Mouse (Mus musculus) neural tube, embryonic 12.5 days (tissue): Measurements from ENCODE around the gene Rnasek. TPM values are rescaled to one million over a fixed set of nuclear protein-coding genes. Genes with fewer than 3 reads are reported as not detected.

Source experiments
- ATAC-seq: fragments of 200-750 bp; cut with Nextera tagmentation; 2 replicates; pipeline ENCODE4 v1.8.0; 2017; ENCODE audit warnings: low read depth, mild to moderate bottlenecking, moderate TSS enrichment, moderate library complexity; ENCODE audit not compliant: low FRiP score
- H3K27ac ChIP-seq: fragments of 300-500 bp; sonication (generic); 2 replicates; pipeline ENCODE4 v1.5.1; 2016
- H3K27me3 ChIP-seq: fragments of 300-500 bp; sonication (generic); replicated peaks from 2 replicates; pipeline ENCODE4 v1.6.1; 2016; ENCODE audit warnings: mild to moderate bottlenecking
- H3K36me3 ChIP-seq: fragments of 300-500 bp; sonication (generic); 2 replicates; pipeline ENCODE4 v1.6.1; 2016; ENCODE audit warnings: mild to moderate bottlenecking
- H3K4me1 ChIP-seq: fragments of 300-500 bp; sonication (generic); 2 replicates; pipeline ENCODE4 v1.6.1; 2016
- H3K4me2 ChIP-seq: fragments of 300-500 bp; sonication (generic); replicated peaks from 2 replicates; pipeline ENCODE4 v1.6.1; 2016; ENCODE audit warnings: mild to moderate bottlenecking
- H3K4me3 ChIP-seq: fragments of 300-500 bp; sonication (generic); 2 replicates; pipeline ENCODE4 v1.5.1; 2016
- H3K9ac ChIP-seq: fragments of 300-500 bp; sonication (generic); 2 replicates; pipeline ENCODE4 v1.6.1; 2016; ENCODE audit warnings: mild to moderate bottlenecking
- H3K9me3 ChIP-seq: fragments of 300-500 bp; sonication (generic); 2 replicates; pipeline ENCODE4 v1.6.1; 2016; ENCODE audit warnings: mild to moderate bottlenecking
- WGBS: fragments of 180-500 bp; shearing (Covaris S2); methylation state at CpG from one replicate; pipeline ENCODE4 v1.1.7; 2016; 5-methylcytosine and 5-hydroxymethylcytosine counted together
- polyA plus RNA-seq: library from polyadenylated mRNA; unstranded; fragments of >200 nt; fragmentation: Nextera tagmentation; extraction: Ambion mirVana; gene quantifications from 2 replicates; pipeline ENCODE4 v1.2.1, GENCODE M21; 2016

The Rnasek gene
- polyA plus RNA-seq, 1 experiment from 2014 or later, result 231 TPM

DNA sequence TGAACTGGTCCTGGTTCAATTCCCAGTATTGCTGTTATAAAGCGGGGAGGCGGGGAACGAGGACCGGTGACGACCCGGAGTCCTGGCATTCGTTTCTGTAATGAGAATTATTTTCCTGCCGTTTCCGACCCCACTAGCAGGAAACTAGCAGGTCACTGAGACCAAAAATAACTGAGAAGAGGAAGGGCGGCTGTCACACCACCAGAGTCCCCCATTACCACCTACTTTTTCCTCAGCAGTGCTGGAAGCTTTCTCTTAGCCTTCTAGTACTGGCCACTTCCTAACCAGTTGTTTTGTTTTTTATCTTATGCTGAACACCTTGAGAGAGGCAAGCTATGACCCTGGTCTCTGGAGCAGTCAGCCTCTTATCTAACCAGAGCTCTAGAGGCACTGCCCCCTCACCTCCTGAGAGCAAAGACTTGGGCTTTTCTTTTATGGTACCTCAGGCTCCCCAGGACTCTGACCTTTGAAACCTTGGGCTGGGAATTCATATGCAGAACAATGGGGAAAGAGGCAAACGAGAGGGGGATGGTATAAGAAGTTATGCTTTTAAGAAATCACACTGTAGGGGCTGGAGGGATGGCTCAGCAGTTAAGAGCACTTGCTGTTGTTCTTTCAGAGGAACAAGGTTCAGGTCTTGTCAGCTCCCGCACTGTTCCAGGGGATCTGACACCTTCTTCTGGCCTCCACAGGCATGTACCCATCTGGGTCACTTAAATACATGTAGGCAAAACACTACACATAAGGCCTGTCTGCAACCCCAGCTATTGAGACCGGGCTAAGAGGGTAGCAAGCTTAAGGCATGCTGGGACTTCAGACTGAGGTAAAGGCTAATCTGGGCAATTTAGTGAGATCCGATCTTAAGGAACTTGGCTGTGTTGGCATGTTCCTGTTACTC, 17.8 kb downstream of the Rnasek start:
- no peaks in the 10 kb centered on the region for H3K9me3 ChIP-seq
- peaks cover 44% of the 10 kb centered on the region for H3K4me1 ChIP-seq
- peaks cover 10% of the 10 kb centered on the region for H3K36me3 ChIP-seq
- peak overlapping the region; percentile 56 for H3K4me3 ChIP-seq
- peak overlapping the region; percentile 88 for H3K4me2 ChIP-seq
- peak overlapping the region; percentile 77 for H3K9ac ChIP-seq
- no peak for ATAC-seq
- H3K27ac ChIP-seq, result no peak overlapping the region
- WGBS, result 6% methylated on average over 14 of the region's 14 CpGs
- peaks cover 40% of the 10 kb centered on the region for H3K27me3 ChIP-seq

DNA sequence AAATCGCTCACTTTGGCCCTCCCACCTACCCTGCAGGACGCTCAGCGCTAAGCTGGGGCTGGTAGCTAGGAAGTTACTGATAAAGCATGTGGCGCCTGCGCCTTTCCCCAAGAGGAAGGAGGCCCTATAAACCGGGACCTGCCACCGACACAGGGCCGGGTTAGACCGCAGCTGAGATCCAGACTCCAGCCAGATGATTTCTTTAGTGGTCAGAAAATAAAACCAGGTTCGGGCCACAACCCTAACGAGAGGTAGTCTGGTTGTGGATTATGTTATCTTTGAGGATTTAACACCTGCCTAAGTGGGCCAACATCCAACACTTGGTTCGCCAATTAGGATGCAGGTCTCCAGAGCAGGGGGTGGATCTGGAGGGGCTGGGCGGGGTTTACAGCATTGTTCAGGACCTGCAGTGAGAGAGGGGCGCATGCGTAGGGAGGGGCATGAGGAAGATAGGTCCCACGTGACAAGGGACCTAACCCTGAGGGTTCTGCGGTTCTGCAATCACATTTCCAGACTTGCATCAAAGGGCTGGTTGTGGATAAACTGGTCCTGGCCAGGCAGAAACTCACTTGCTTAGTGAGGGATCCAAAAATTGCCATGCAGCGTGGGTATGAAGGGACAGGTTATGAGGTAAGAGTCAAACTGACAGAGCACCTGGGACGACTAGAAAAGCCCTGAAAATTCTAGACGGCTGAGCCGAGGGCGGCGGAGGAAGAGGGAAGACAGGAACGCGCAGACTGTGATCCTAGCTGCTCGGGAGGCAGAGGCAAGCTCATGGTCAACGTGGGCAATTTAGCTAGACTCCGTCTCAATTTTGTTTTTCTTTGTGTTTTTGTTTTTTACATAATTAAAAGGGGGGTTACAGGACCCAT, 18.7 kb downstream of the Rnasek start, which contains the start of gene Slc16a13:
TSS of gene Slc16a13 (minus strand) at position 334 of the 872 bp plus-strand sequence.
- WGBS, result under 1% methylated on average over 28 of the region's 28 CpGs
- H3K36me3 ChIP-seq, result peaks cover 12% of the 10 kb centered on the region
- peak within 1 kb of the TSS; percentile 68 for H3K27ac ChIP-seq
- H3K9me3 ChIP-seq, result no peaks in the 10 kb centered on the region
- H3K27me3 ChIP-seq, result peaks cover 40% of the 10 kb centered on the region
- H3K9ac ChIP-seq, result peak within 1 kb of the TSS; percentile 77
- peak within 1 kb of the TSS; percentile 88 for H3K4me2 ChIP-seq
- peak; percentile 96 for ATAC-seq
- H3K4me1 ChIP-seq, result peaks cover 36% of the 10 kb centered on the region
- H3K4me3 ChIP-seq, result peak within 1 kb of the TSS; percentile 56

DNA sequence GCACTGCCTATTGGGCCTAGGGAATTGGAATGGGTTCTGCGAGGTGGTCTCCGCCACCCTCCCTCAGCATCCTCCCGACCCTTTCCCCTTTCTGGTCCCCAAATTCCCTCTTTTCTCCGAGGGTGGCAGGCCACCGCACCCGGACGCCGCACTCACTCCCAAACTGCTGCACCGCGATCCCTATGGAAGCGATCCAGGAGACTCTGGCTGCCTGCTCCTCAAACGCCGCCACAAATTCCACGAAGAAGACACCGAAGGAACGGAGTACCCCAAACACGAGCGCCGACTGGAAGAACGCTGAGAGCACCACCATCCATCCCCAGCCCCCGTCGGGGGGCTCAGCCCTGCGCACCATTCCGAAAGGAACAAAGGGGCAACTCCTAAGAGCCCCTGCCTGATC, 19.3 kb downstream of the Rnasek start:
- WGBS, result under 1% methylated on average over 24 of the region's 24 CpGs
- H3K9ac ChIP-seq, result peak overlapping the region; percentile 77
- no peaks in the 10 kb centered on the region for H3K9me3 ChIP-seq
- H3K27ac ChIP-seq, result peak overlapping the region; percentile 57; the same call in 1 of the 2 replicates
- H3K4me2 ChIP-seq, result peak overlapping the region; percentile 88
- ATAC-seq, result no peak
- H3K36me3 ChIP-seq, result peaks cover 15% of the 10 kb centered on the region
- peaks cover 39% of the 10 kb centered on the region for H3K4me1 ChIP-seq
- peak overlapping the region; percentile 56 for H3K4me3 ChIP-seq
- H3K27me3 ChIP-seq, result peaks cover 40% of the 10 kb centered on the region

DNA sequence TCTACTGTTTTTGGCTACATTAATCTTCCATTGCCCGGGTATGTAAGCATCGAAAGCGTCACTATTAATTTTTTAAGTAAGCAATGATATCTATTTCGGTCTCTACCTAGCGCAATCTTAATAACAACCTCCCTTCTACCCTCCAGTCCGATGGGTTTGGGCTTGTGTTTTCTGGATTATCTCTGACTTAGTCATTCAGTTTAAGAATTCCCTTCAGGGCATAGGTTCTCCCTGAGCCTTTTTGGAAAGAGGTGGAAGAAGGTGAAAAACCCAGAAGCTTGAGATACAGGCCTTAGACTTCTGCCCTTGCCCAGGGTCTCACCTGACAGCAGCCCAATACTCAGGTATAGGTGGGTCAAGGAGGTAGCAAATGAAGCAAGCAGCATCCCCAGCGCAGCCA, 19.8 kb downstream of the Rnasek start:
- H3K4me3 ChIP-seq, result peak overlapping the region; percentile 56
- H3K4me1 ChIP-seq, result peaks cover 44% of the 10 kb centered on the region
- no peak for ATAC-seq
- WGBS, result 56% methylated on average over 7 of the region's 7 CpGs
- no peak overlapping the region for H3K27ac ChIP-seq
- peaks cover 40% of the 10 kb centered on the region for H3K27me3 ChIP-seq
- peak overlapping the region; percentile 77 for H3K9ac ChIP-seq
- H3K4me2 ChIP-seq, result peak overlapping the region; percentile 88
- peaks cover 15% of the 10 kb centered on the region for H3K36me3 ChIP-seq
- H3K9me3 ChIP-seq, result no peaks in the 10 kb centered on the region

DNA sequence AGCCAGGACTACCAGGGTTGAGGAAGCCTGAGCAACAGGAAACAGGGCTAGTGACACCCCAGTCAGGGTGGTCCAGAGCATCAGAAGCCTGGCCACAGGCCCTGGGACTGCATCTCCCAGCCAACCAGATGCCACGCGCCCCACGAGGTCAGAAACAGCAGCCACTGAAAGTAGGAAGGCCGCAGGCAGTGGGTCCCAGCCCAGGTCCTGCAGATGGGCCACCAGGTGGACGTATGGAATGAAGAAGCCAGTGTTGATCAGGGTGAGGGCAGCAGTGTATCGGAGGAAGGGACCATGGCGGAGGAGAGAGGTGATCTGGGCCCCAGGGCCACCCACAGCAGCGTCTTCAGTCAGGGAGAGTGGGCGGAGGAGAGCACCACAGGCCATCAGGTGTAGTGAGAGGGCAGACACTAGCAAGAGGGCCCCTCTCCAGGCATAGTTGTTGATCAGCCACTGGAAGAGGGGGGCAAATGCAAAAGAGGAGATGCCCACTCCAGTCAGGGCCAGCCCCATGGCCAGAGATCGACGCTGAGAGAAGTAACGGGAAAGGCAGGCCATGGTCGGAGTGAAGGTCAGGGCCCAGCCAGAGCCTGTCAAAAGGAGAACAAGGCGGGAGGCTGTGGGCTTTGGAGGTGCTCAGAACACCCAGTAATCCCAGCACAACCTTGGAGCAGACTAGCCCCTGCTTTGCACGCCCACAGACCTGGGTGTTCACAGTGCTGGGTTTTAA, 20.7 kb downstream of the Rnasek start:
- Histone ChIP-seq H3K27me3 (peaks cover 43% of the 10 kb centered on the region), H3K27ac (no peak overlapping the region), H3K36me3 (peaks cover 15% of the 10 kb centered on the region), H3K9ac (peak overlapping the region; percentile 30), H3K4me1 (peaks cover 53% of the 10 kb centered on the region), H3K4me3 (no peak overlapping the region), H3K4me2 (peak overlapping the region; percentile 88), H3K9me3 (no peaks in the 10 kb centered on the region)
- 89% methylated on average over 15 of the region's 15 CpGs for WGBS
- ATAC-seq, result no peak

DNA sequence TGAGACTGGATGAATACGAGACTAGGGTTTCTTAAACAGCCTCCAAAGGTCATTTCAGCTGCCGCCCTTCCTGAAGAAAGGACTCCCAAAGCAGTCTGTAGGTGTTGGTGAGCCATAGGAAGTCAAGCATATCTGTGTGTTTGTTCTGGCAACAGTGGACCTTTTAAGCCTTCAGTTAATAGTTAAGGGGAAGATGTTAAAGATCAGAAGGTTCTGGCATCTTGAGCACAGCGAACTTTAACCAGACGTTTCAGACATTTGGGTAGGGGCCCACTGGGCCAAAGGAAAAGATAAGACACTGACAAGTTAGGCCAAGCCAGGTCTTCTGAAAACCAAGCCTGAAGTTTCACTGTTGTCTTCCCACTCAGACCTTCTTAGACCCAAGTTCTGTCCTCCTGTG, 21.6 kb downstream of the Rnasek start:
- peaks cover 57% of the 10 kb centered on the region for H3K4me1 ChIP-seq
- 91% methylated on average over 4 of the region's 4 CpGs for WGBS
- H3K36me3 ChIP-seq, result peaks cover 15% of the 10 kb centered on the region
- no peaks in the 10 kb centered on the region for H3K9me3 ChIP-seq
- H3K9ac ChIP-seq, result no peak overlapping the region
- no peak overlapping the region for H3K4me3 ChIP-seq
- peaks cover 52% of the 10 kb centered on the region for H3K27me3 ChIP-seq
- no peak overlapping the region for H3K27ac ChIP-seq
- ATAC-seq, result no peak
- no peak overlapping the region for H3K4me2 ChIP-seq

DNA sequence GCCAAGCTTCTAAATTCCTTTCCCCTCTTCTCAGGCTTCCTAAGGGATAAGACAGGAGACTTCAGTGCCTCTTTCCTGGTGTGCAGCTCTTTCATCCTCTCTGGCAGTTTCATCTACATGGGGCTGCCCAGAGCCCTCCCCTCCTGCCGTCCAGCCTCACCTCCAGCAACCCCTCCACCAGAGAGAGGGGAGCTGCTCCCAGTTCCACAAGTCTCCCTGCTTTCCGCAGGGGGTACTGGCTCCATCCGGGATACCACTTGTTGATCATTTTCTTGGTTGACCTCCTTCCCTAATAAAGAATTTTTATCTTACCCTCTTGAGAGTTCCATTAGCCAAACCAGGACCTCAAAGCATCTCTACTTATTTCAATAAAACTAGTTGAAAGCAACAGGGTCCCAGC, 23.5 kb downstream of the Rnasek start:
- Histone ChIP-seq H3K9ac (no peak overlapping the region), H3K4me3 (no peak overlapping the region), H3K4me2 (no peak overlapping the region; the same call in 1 of the 2 replicates), H3K9me3 (no peaks in the 10 kb centered on the region), H3K4me1 (peaks cover 46% of the 10 kb centered on the region), H3K36me3 (peaks cover 15% of the 10 kb centered on the region), H3K27me3 (peaks cover 63% of the 10 kb centered on the region), H3K27ac (no peak overlapping the region)
- ATAC-seq, result no peak
- 59% methylated on average over 3 of the region's 3 CpGs for WGBS

DNA sequence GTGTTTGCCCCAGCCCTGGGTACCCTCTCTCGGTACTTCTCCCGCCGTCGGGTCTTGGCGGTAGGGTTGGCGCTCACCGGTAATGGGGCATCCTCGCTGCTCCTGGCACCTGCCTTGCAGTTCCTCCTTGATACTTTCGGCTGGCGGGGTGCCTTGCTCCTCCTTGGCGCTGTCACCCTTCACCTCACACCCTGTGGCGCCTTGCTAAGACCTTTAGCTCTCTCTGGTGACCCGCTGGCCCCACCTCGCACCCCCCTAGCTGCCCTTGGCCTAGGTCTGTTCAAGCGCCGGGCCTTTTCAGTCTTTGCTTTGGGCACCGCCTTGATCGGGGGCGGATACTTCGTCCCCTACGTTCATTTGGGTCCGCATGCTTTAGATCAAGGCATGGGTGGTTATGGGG, 24.3 kb downstream of the Rnasek start:
- Histone ChIP-seq H3K36me3 (peaks cover 15% of the 10 kb centered on the region), H3K27me3 (peaks cover 63% of the 10 kb centered on the region), H3K9me3 (no peaks in the 10 kb centered on the region), H3K4me1 (peaks cover 44% of the 10 kb centered on the region), H3K4me2 (peak overlapping the region; percentile 54; the same call in 1 of the 2 replicates), H3K27ac (no peak overlapping the region), H3K9ac (no peak overlapping the region), H3K4me3 (no peak overlapping the region)
- WGBS, result 9% methylated on average over 22 of the region's 22 CpGs
- ATAC-seq, result no peak

DNA sequence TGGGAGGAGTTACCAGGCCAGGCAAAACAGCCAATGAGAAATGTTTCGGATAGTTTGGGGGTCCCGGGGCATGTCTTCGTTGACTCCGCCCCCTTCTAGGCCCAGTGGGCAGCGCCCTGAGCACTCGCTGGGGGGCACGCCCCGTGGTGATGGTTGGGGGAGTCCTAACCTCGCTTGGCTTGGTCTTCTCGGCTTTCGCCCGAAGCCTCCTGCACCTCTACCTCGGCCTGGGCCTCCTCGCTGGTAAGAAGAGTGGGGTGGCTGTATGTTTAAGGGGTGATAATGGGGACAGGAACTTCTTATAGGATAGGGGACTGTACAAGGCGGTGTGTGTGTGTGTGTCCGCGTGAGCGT, 24.8 kb downstream of the Rnasek start:
- Histone ChIP-seq H3K4me2 (peak overlapping the region; percentile 54), H3K9ac (0 out of 2 replicates have a peak overlapping the region, but pooled peaks have one; percentile 51), H3K27me3 (peaks cover 63% of the 10 kb centered on the region), H3K9me3 (no peaks in the 10 kb centered on the region), H3K36me3 (peaks cover 15% of the 10 kb centered on the region), H3K4me3 (peak overlapping the region; percentile 32), H3K27ac (no peak overlapping the region), H3K4me1 (peaks cover 40% of the 10 kb centered on the region)
- no peak for ATAC-seq
- WGBS, result 3% methylated on average over 18 of the region's 18 CpGs

DNA sequence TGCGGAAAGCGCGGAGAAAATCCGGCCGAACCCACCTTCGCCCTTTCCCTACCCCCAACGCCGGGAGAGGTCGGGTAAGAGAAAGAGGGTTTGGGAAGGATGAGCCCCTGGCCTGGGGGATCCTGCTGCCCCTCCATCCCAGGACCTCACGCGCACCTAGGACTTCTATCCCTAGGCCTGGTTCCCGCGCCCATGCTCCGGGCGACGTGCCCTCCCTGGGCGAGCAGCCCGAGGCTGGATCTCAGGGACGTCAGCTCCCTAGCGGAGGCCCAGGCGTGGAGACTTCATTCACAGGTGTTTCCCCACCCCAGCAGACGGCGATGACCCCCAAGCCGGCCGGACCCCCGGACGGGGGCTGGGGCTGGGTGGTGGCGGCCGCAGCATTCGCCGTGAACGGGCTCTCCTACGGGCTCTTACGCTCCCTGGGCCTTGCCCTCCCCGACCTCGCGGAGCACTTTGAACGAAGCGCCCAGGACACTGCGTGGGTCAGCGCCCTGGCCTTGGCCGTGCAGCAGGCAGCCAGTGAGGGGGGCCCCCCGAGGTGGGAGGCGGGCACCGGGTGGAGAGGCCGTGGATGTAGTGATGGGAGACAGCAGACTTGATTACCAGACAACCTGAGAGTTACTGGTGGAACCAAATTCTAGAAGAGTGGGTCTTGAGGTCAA, 25.3 kb downstream of the Rnasek start:
- no peaks in the 10 kb centered on the region for H3K9me3 ChIP-seq
- H3K36me3 ChIP-seq, result peaks cover 15% of the 10 kb centered on the region
- peak overlapping the region; percentile 54 for H3K4me2 ChIP-seq
- peak; percentile 39 for ATAC-seq
- peaks cover 63% of the 10 kb centered on the region for H3K27me3 ChIP-seq
- 2% methylated on average over 46 of the region's 46 CpGs for WGBS
- peak overlapping the region; percentile 51 for H3K9ac ChIP-seq
- H3K4me3 ChIP-seq, result peak overlapping the region; percentile 32
- no peak overlapping the region for H3K27ac ChIP-seq
- peaks cover 35% of the 10 kb centered on the region for H3K4me1 ChIP-seq

DNA sequence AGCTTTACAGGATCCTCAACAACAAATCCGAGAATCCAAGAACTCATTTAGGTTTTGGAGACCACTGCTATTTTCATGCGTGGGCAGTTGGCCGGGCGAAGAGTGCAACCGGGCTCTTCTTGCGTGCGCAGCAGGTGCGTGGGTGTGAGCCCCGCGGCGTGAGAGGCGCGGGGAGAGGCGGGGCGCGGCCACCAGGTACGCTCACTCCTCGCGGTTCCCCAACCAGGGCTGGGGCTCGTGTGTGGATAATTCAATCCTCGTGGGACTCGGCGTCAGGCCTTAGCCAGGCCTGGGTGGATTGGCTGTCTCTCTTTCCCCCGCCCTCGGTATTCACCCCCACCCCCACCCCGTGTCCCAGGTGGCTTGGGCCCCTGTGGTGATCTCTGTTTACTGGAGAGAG, 25.9 kb downstream of the Rnasek start:
- peak overlapping the region; percentile 32 for H3K4me3 ChIP-seq
- WGBS, result 6% methylated on average over 26 of the region's 26 CpGs
- peaks cover 29% of the 10 kb centered on the region for H3K4me1 ChIP-seq
- peaks cover 15% of the 10 kb centered on the region for H3K36me3 ChIP-seq
- peaks cover 58% of the 10 kb centered on the region for H3K27me3 ChIP-seq
- H3K9ac ChIP-seq, result peak overlapping the region; percentile 51
- H3K27ac ChIP-seq, result no peak overlapping the region
- H3K4me2 ChIP-seq, result peak overlapping the region; percentile 54
- no peaks in the 10 kb centered on the region for H3K9me3 ChIP-seq
- no peak for ATAC-seq
